Mouse (Mus musculus) bone marrow, adult 2 months (tissue): ENCODE data around the gene Nsd1. TPM values are rescaled to one million over a fixed set of nuclear protein-coding genes. Genes with fewer than 3 reads are reported as not detected.

ENCODE experiments used
- H3K27ac ChIP-seq: fragments of 200-500 bp; 2 replicates; pipeline ENCODE4 v1.5.1; 2012; ENCODE audit warnings: low read depth, mild to moderate bottlenecking, control low read depth, inconsistent platforms, low read length; ENCODE audit not compliant: control insufficient read depth, poor library complexity, insufficient read depth
- H3K4me1 ChIP-seq: fragments of 200-500 bp; 2 replicates; pipeline ENCODE4 v1.6.1; 2011; ENCODE audit warnings: low read length; ENCODE audit not compliant: control insufficient read depth, insufficient read depth
- H3K4me3 ChIP-seq: fragments of 200-500 bp; replicated peaks from 2 replicates; pipeline ENCODE3; 2011; ENCODE audit warnings: mild to moderate bottlenecking, low read depth, low read length, control low read depth; ENCODE audit not compliant: control insufficient read depth
- CTCF ChIP-seq: fragments of 200-500 bp; IDR thresholded peaks from 2 replicates; pipeline ENCODE4 v1.5.1; 2011; ENCODE audit warnings: low read length, control low read depth; ENCODE audit not compliant: control insufficient read depth, insufficient read depth
- POLR2A ChIP-seq: fragments of 200-500 bp; IDR thresholded peaks from 2 replicates; pipeline ENCODE4 v1.6.1; 2011; ENCODE audit warnings: low read depth, mild to moderate bottlenecking, control low read depth, low read length, borderline replicate concordance; ENCODE audit not compliant: control insufficient read depth
- WGBS: fragments of 180-500 bp; shearing (Covaris S2); methylation state at CpG from one replicate; pipeline ENCODE4 v1.1.7; 2018; 5-methylcytosine and 5-hydroxymethylcytosine counted together
- polyA plus RNA-seq: library from polyadenylated mRNA; stranded (reverse); fragments of >200 nt; gene quantifications from 2 replicates; pipeline ENCODE4 v1.2.4, GENCODE M21; 2011; ENCODE audit warnings: low replicate concordance; ENCODE audit not compliant: missing spikeins, insufficient read depth, insufficient read length

The Nsd1 gene
- polyA plus RNA-seq, 1 experiment = 45.9 TPM

DNA sequence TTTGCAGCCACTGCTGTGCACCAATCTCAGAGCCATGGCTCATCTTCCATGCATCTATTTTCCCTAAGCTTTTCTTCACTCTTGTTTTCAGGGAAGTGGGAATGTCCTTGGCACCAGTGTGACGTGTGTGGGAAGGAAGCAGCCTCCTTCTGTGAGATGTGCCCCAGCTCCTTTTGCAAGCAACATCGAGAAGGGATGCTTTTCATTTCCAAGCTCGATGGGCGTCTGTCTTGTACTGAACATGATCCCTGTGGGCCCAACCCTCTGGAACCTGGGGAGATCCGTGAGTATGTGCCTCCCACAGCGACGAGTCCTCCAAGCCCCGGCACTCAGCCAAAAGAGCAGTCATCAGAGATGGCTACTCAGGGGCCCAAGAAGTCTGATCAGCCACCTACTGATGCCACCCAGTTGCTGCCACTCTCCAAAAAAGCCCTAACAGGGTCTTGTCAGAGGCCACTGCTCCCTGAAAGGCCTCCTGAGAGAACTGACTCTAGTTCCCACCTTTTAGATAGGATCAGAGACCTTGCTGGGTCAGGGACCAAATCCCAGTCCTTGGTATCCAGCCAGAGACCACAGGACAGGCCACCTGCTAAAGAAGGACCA is 102.5 kb downstream of the Nsd1 start:
- H3K27ac ChIP-seq = no peak overlapping the region
- WGBS = 87% methylated on average over 8 of the region's 8 CpGs
- TF ChIP-seq POLR2A (no peak), CTCF (no peak)
- H3K4me1 ChIP-seq = peaks cover 2% of the 10 kb centered on the region; the same call in 1 of the 2 replicates
- no peak overlapping the region for H3K4me3 ChIP-seq

DNA sequence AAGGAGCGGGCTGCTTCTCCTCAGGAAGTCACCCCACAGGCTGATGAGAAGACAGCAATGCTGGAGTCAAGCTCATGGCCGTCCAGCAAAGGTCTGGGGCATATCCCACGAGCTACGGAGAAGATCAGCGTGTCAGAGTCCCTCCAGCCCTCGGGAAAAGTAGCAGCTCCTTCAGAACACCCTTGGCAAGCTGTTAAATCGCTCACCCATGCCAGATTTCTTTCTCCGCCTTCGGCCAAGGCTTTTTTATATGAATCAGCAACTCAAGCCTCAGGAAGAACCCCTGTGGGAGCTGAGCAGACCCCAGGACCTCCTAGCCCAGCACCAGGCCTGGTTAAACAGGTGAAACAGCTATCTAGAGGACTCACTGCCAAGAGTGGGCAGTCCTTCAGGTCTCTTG is 103.5 kb downstream of the Nsd1 start:
- TF ChIP-seq POLR2A (no peak), CTCF (no peak)
- Histone ChIP-seq H3K27ac (no peak overlapping the region), H3K4me1 (peaks cover 4% of the 10 kb centered on the region; the same call in 1 of the 2 replicates), H3K4me3 (no peak overlapping the region)
- 92% methylated on average over 9 of the region's 9 CpGs for WGBS

DNA sequence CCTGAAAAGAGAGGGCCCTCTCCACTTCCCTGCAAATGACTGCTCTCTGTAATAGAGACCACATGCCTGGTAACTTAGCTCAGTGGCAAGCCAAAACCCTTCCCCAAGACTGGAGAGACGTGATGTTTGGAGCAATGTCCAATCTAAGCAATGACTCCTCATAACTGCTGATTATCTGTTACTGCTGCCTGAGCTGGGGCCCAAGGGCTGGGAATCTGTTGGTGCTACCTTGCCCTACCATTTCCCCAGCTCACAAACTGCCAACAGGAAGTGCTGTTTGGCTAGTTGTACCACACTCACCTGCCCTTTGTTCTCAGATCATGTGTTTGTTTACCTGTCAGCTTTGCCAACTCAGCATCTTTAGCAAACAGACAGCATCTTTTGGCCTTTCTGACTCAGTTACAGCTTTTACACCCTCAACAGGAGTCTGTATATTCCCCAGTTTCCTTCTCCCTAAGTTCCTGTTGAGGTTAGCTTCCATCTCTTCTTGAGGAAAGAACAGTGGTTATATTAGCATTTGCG is 105.4 kb downstream of the Nsd1 start:
- H3K4me1 ChIP-seq = peaks cover 9% of the 10 kb centered on the region; the same call in 1 of the 2 replicates
- TF ChIP-seq POLR2A = no peak
- TF ChIP-seq CTCF = no peak
- 78% methylated on average over 2 of the region's 2 CpGs for WGBS
- no peak overlapping the region for H3K27ac ChIP-seq
- no peak overlapping the region for H3K4me3 ChIP-seq

DNA sequence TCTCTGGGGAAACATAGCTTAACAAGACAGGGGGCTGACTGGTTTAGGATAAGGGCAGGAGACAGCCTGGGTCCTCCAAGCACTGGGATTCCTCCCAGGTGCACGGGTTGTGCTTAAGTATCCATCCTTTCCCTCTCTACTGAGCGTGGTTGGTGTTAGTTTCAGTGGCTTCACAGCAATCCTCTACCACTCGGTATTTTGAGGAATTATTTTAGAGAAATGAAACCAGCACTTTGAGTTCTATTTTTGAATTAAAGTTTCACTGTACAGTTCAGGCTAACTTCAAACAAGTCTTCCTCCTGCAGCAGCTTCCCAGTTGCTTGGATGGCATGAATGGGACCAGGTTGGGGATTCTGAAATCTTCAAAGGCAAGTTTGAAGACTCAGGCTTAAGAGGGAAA is 108.8 kb downstream of the Nsd1 start:
- no peak overlapping the region for H3K4me3 ChIP-seq
- TF ChIP-seq POLR2A (no peak), CTCF (no peak)
- H3K27ac ChIP-seq = peak overlapping the region; percentile 55; the same call in 1 of the 2 replicates
- peaks cover 11% of the 10 kb centered on the region for H3K4me1 ChIP-seq
- 24% methylated on average over 3 of the region's 3 CpGs for WGBS

DNA sequence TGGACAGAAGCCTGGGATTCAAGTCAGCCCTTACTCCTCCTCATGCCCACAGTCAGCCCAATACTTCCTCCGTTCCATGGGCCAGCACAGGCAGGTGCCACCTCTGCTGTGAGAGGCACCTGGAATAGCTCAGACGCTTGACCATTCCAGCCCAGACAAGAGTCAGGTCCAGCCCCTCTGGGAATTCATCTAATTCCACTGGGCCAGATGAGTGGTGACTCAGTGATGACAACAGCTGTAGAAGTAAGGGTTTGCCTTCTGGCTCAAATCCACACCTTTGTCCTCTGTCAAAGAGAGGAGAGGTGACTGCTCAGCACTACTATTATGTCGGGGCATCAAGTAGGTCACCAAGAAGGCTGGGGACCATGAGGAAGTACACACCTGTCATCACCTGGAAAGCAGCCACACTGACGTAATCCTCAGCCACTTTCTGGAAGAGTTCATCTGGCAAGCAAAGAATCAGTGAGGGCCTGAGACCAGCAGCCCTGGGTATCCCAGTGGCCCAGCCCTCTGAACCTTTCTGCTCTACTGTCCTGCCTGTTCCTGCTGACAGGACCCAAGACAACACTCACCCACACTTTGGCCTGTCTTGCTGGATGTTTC is 110.5 kb downstream of the Nsd1 start, which contains the start of gene Prelid1:
Prelid1 (plus strand) TSS at position 570 of the 603 bp plus-strand sequence.
- 73% methylated on average over 4 of the region's 4 CpGs for WGBS
- TF ChIP-seq CTCF = no peak
- TF ChIP-seq POLR2A = no peak
- H3K4me1 ChIP-seq = peaks cover 11% of the 10 kb centered on the region
- no peak within 1 kb of the TSS; the same call in 1 of the 2 replicates for H3K27ac ChIP-seq
- H3K4me3 ChIP-seq = peak within 1 kb of the TSS; percentile 97

DNA sequence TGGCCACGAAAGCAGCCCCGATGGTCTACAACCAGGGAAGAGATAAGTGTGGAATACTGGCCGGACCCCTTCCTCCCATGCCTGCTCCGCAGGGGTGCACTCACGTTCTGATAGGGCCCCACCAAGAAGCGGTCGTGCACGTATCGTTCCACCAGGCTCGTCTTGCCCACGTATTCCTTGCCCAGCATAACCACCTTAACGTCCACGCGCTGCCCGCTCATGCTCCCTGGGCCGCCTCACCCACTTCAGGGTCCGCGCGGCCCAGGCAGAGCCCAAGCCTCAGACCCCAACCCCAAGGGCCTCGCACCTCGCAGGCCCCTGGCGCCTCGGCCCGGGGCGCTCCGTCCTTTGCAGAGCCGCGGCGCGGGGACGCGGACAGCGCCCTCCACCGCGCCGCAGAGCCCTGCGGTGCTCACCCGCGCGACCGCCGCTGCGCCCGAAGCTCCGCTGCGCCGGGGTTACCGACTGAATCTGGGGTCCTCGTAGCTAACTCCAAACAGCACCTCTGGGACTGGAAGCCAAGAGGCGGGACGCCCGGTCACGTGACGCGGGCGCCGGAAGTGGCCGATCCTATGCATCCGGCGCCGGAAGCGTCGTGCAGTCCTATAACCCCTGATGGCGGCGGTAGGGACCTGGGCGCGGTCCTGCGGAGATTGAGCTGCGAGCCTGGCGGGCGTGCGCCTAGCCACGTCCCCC is 112.0 kb downstream of the Nsd1 start, which contains the start of gene Rab24:
Rab24 (minus strand) TSS at position 513 of the 696 bp plus-strand sequence.
- Histone ChIP-seq H3K27ac (peak within 1 kb of the TSS; percentile 82), H3K4me3 (peak within 1 kb of the TSS; percentile 97), H3K4me1 (peaks cover 11% of the 10 kb centered on the region)
- under 1% methylated on average over 73 of the region's 73 CpGs for WGBS
- TF ChIP-seq CTCF (no peak), POLR2A (peak; percentile 70; the same call in 1 of the 2 replicates)

DNA sequence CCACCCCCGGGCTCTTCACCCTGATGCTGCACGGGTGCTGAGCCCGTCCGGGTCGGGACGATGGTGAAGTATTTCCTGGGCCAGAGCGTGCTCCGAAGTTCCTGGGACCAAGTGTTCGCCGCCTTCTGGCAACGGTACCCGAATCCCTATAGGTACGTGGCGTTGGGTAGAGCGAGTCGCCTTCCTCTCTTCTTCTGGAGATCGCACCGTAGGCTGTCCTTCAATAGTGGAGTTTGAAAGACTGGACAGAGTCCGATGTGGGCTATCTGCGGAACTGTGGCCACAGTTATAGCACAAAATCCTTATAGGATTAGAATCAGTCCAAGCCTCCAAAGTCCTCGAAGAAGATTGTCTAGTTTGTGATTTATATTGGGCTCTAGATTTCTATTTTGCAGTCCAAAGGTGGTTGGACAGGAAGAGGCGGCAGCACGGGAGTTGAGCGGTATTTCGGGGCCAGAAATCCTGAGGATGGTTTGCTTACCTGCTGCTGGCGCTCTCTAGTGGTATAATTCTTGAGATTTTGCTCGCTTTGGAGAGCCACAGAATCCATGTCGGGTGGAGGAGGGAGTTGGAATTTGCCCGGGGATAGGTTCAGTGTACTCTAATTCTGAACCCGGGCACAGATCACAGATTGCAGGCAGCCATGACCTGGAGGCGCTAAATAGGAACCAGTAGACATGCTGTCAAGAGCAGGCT is 112.7 kb downstream of the Nsd1 start:
- Histone ChIP-seq H3K4me3 (peak overlapping the region; percentile 97), H3K27ac (peak overlapping the region; percentile 82), H3K4me1 (peaks cover 9% of the 10 kb centered on the region)
- peak; percentile 41; the same call in 1 of the 2 replicates for TF ChIP-seq CTCF
- TF ChIP-seq POLR2A = no peak
- WGBS = under 1% methylated on average over 31 of the region's 31 CpGs
